Mouse (Mus musculus) spleen, adult 2 months (tissue): Measurements from ENCODE around the gene Elf2.

Experiments
- CTCF ChIP-seq: fragments of 200-500 bp; IDR thresholded peaks from 2 replicates; pipeline ENCODE4 v1.5.1; 2011; ENCODE audit warnings: mild to moderate bottlenecking, inconsistent platforms; ENCODE audit not compliant: insufficient read depth, insufficient read length, insufficient replicate concordance; ENCODE audit errors: extremely low read depth
- POLR2A ChIP-seq: fragments of 200-500 bp; IDR thresholded peaks from 2 replicates; pipeline ENCODE4 v1.6.1; 2011; ENCODE audit warnings: low read depth, low read length, inconsistent platforms

DNA sequence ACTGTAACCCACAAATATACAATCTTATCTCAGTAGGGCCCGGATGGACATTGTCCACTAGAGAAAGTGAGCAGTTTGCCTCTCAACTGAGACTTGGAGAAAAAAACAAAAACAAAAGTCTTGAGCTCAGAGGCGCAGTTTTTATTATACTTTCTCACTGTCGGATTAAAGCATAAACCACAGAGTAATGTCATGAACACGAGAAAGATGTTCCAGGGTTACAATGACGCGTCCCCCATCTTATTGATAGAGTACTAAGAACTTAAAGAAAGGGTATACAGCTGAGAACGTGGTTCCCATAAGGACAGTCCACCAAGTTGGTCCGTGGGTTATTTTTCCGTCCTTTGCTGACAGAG, 1.1 kb downstream of the Elf2 start:
- TF ChIP-seq CTCF (no peak), POLR2A (no peak)
